Mouse (Mus musculus): ENCODE data around the gene Ddhd1. TPM values are rescaled to one million over a fixed set of nuclear protein-coding genes. Genes with fewer than 3 reads are reported as not detected.

Ddhd1 gene
- total RNA-seq (2022) = 10 to 100 TPM; 17.1 to 21.1 (median 18.9) TPM

- peak; percentile 71 for DNase-seq
These were observed at the start of gene Ddhd1 for GRCm38 (mm10) chr14:45657641-45658611. TSS of gene Ddhd1 (minus strand) at chr14:45658143.

- no peak for DNase-seq
These were observed 49.4 kb upstream of the Ddhd1 start for GRCm38 (mm10) chr14:45707176-45707910.

- no peak for DNase-seq
These were observed 42.2 kb upstream of the Ddhd1 start for GRCm38 (mm10) chr14:45700031-45700572.

- DNase-seq = no peak
These were observed 40.9 kb upstream of the Ddhd1 start for GRCm38 (mm10) chr14:45698867-45699266.

- no peak for DNase-seq
These were observed 38.2 kb upstream of the Ddhd1 start for GRCm38 (mm10) chr14:45696098-45696497.

- no peak for DNase-seq
These were observed 35.9 kb upstream of the Ddhd1 start for GRCm38 (mm10) chr14:45693891-45694290.

- DNase-seq = peak; percentile 17
These were observed 32.7 kb upstream of the Ddhd1 start for GRCm38 (mm10) chr14:45690520-45691246.

- DNase-seq = no peak
These were observed 27.4 kb upstream of the Ddhd1 start for GRCm38 (mm10) chr14:45685313-45685712.

- DNase-seq = no peak
These were observed 18.8 kb upstream of the Ddhd1 start for GRCm38 (mm10) chr14:45676722-45677121.

- peak; percentile 31 for DNase-seq
These were observed 10.4 kb upstream of the Ddhd1 start for GRCm38 (mm10) chr14:45668325-45668724.

- peak; percentile 23 for DNase-seq
These were observed 9.3 kb upstream of the Ddhd1 start for GRCm38 (mm10) chr14:45667231-45667630.

- no peak for DNase-seq
These were observed 3.6 kb upstream of the Ddhd1 start for GRCm38 (mm10) chr14:45661575-45661974.

GRCm38 (mm10) chr14:45660315-45660714 lies 2.4 kb upstream of the Ddhd1 start:
- no peak for DNase-seq

GRCm38 (mm10) chr14:45656831-45657640 lies 907 bp downstream of the Ddhd1 start:
- peak; percentile 37 for DNase-seq

- DNase-seq = no peak
These were observed 3.0 kb downstream of the Ddhd1 start for GRCm38 (mm10) chr14:45654876-45655416.

- no peak for DNase-seq
These were observed 4.2 kb downstream of the Ddhd1 start for GRCm38 (mm10) chr14:45653756-45654155.

- DNase-seq = no peak
These were observed 8.7 kb downstream of the Ddhd1 start for GRCm38 (mm10) chr14:45648999-45649818.

- DNase-seq = no peak
These were observed 9.8 kb downstream of the Ddhd1 start for GRCm38 (mm10) chr14:45648144-45648543.

- DNase-seq = no peak
These were observed 10.3 kb downstream of the Ddhd1 start for GRCm38 (mm10) chr14:45647632-45648031.

- no peak for DNase-seq
These were observed 10.8 kb downstream of the Ddhd1 start for GRCm38 (mm10) chr14:45647175-45647574.

All from adrenal gland, adult 8-10 months (tissue).